Mouse (Mus musculus) gonadal fat pad, adult 2 months (tissue): Measurements from ENCODE around the gene Pdzd3. TPM values are rescaled to one million over a fixed set of nuclear protein-coding genes. Genes with fewer than 3 reads are reported as not detected.
"Not testable (repeated sequence)": the region's sequence is repeated elsewhere in the genome, so short reads cannot be mapped to it uniquely, and the experiment has no call there.

Experiments
- DNase-seq: peaks from one replicate; pipeline ENCODE4 v3.0.0-alpha.2; 2012; ENCODE audit warnings: low read depth
- polyA plus RNA-seq: library from polyadenylated mRNA; depleted of rRNA; stranded (reverse); fragments of >200 nt; gene quantifications from 2 replicates; pipeline ENCODE4 v1.2.3, GENCODE M21; 2012; rRNA removed

The Pdzd3 gene
- 1.4 and 2.3 TPM in 2 replicates for polyA plus RNA-seq

DNA sequence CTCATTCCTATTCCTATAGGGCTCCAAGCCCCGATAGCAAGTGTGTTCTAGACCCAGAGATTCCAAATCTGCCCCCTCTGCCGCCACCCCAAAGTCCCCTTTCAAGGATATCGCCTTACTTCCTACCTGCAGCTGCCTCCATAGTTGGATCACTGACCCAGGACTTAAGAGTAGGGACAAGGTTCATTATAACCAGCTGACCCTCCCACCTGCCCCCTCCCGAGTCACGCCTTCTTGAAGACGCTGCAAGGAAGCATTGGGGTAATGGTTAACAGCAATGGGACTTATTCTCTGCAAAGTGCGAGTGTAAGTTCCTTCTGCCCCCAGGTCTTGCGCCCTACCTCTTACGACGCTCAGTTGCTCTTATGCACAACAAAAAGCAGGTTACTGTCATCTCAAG, at the start of gene Pdzd3:
Pdzd3 (minus strand) TSS at position 158 of the 400 bp plus-strand sequence.
- no peak for DNase-seq

DNA sequence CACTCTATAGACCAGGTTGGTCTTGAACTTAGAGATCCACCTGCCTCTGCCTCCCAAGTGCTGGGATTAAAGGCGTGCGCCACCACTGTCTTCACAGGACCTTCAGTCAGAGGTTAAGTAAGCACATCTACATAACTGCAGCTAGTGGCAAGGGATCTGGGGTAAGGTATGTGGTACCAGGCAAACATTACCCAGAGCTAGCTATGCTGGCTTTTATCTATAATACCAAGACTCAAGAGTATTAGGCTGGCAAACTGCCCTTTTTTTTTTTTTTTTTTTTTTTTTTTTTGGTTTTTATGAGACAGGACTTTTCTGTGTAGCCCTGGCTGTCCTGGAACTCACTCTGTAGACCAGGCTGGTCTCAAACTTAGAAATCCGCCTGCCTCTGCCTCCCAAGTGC, 48.7 kb upstream of the Pdzd3 start:
- DNase-seq: not testable (repeated sequence)

DNA sequence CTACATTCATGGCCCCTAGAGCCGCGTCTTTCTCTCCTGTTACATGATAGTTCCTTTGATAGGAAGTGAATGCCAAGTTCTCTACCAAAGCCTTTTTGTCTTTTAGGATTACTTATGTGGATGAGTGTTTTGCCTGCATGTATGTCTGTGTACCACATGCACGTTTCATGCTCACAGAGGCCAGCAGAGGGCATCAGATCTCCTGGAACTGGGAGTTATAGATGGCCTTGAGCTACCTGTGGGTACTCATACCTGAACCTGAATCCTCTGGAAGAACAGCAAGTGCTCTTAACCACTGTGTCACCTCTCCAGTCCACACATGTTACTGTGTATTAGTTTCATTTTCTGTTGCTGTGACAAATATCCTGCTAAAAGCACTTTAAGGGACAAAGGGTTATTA, 41.2 kb upstream of the Pdzd3 start:
- DNase-seq: no peak

DNA sequence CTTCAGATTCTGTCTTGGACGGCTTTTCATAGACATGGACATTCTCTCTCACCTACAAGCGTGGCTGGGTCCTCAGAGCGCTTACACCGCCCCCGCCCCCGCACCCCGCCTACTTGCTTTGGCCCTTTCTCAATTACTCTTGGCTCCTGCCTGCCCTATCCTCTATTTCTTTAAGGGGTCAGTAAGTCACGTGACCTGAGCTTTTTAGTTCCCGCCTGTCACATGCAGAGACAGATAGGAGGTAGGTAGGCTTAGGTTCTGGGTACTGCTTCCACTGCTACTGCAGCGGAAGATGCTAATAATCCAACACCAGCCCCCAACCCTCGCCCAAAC, 37.7 kb upstream of the Pdzd3 start:
- DNase-seq: no peak

DNA sequence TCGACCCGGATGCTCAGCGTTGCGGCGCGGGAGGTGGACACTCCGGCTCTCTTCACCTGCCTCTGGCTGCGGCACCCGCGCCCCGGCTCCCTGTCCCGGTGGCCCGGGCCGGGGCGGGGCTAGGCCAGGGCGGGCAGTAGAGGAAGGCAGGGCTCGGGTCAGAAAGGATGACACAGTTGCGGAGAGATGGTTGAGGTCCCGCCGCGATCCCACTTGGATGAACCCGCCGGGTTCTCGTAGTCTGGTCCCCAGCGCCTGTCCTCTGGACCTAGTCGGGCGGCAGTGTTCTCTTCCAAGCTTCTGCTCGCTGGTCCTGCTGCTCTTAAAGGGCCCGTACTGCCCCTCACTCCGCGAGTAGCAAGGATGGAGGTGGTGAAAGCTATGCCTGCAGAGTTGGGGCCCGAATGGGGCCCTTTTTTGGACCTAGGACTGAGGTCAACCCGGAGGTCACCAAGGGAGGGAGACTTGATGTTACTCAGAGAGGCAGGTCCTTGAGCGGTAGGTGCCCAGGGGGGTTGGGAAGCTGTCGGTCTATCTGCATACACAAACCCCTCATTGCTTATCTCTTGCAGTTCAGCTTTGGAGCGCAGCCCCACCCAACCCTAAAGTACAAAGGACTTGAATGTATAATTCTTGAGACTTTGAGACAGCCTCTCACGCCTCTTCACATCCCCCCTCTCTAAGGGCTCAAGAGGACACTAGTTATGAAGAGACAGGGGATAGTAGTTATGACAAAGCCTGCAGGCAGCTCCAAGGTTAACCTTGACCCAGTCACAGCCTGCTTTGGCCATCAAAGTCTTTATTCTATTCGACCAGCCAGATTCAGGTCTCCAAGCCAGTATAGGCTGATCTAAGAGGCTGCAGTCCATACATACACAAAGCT, 37.0 kb upstream of the Pdzd3 start, which contains the start of gene Abcg4:
Abcg4 (minus strand) TSS at position 540 of the 883 bp plus-strand sequence.
- no peak for DNase-seq

DNA sequence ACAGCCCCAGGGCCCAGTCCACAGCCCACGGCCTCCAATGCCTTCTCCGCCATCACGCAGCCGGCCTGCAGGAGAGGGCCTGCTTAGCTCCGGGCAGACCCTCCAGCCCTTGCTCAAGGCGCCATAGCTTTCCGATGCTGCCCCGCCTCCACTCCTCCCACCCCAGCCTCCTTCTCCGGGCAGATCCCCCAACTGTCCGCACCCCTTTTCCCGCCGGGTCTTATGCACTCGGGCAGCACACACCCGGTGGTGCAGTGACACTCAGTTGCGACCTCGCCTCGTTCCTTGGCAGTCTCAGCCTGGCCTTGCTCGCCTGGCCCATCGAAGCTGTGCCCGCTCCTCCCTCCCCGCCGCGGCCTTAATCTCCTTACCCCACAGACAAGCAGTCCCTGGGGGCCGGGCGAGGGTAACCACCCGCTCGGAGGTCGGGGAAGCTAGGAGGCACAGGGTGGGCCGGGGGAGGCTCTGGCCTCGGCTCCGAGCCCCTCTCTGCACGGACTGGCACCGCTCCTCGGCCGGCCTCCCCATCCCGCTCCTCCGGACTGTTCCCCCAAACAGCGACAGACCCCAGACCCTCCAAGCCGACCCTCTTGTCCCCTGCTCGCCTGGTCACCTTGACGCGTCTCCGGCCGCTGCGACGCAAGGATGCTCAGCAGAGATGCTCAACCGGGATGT, 36.3 kb upstream of the Pdzd3 start:
- no peak for DNase-seq

DNA sequence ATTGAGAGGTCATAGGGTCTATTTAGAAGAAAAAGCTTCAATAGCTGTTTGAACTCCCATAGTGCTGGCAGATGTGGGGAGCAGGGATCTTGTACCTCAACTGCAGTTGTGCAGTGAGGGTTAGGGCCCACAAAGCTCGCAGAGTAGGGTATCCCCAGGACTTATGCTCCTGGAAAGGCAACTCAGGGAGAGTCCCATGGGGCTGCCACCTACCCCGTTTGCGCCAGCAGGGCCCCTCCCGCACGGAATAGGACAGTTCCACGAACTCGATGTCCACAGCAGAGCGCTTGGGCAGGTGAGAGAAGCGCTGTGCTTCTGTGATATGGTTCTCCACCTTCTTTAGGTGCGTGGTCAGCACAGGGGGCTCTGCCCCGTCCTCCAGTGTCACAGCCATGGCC, 35.7 kb upstream of the Pdzd3 start:
- DNase-seq: no peak

DNA sequence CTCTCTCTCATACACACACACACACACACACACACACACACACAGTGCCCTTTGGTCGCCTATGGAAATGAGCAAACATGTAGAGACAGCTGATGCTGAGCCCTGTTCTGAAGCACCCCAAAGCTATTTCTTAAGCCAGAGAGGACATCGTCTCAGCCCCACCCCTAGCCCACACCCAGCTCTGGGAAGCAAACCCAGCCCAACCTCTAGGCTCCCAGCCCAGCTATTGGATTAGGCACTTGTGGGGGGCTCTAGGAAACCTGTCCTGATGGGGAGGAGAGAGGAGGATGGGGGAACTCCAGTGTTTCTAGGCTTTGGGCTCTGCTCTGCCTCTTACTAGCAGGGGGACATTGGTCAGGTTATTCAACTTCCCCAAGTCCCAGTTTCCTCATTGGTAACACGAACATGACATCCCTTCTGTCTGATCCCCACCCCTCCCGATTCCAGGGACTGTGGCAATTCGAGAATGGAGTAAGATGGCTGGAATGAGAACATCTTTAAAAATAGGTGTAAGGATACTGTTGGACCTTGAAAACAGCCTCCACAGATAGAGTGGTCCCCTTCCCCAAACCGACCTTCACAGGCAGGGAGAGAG, 35.1 kb upstream of the Pdzd3 start:
- no peak for DNase-seq

DNA sequence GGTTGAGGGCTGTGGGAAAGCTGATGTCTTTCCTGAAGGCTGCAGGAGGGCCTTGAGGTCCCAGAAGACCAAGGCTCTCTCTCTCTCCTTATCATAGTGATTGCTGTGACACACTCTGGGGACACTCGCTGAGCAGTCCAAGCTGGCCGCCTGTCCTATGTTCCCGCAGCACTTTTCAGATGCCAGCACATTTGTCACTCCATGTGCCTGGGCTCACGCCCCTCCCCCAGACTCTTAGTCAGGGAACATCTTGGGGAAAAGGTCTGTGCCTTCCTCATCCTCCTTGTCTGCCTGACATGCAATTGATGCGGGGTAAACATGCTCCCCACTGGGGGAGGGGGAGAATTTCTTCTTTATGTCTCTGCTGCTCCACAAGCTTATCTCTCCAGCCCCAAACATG, 31.9 kb upstream of the Pdzd3 start:
- no peak for DNase-seq

DNA sequence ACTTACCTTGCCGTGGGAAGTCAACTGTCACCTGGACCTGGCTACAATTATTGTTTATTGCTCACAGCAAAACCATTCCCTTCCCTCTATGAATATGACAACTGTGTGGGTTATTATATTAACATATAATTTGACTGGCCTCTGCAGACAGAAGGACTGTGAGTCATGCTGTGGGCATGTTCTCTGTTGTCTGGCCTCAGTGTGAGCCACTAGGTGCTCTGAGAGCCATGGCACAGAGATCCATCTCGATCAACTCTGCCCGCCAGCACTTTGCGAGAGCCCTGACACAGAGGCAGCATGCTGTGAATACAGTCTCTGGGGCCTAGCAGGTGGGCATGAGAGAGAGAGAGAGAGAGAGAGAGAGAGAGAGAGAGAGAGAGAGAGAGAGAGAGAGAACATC, 18.7 kb upstream of the Pdzd3 start:
- no peak for DNase-seq

DNA sequence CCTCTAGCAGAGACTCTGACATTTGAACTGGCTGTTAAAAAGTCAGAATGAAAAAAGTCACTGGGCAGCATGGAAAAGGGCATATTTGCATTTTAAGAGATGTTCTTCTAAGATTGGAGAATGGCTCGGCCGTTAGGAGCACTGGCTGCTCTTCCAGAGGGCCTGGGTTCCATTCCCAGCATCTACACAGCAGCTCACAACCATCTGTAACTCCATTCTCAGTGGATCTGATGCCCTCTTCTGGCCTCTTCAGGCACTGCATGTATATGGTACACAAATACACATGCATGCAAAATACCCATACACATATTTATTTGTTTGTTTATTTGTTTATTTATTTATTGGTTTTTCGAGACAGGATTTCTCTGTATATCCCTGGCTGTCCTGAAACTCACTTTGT, 17.8 kb upstream of the Pdzd3 start:
- no peak for DNase-seq

DNA sequence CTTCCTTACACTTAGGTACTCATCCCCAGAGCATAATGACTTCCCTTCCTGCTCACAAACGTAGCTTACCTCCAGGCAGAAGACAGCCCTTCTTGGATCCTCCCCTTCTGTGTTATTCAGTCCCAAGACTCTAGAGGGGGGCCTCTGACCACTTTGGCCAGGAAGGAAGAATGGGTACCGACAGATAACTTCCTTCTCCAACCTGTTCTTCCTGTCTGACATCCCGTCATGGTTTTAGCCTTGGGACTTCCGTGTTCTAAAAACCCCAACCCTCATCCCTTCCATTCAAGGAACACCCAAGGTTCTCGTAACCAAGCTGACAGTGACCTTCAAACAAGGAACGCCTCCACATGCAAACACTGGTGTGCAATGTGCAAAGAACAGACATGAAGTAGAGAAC, 17.2 kb upstream of the Pdzd3 start, which contains the start of gene Nlrx1:
Nlrx1 (minus strand) TSS at position 168 of the 400 bp plus-strand sequence.
- peak; percentile 66 for DNase-seq

DNA sequence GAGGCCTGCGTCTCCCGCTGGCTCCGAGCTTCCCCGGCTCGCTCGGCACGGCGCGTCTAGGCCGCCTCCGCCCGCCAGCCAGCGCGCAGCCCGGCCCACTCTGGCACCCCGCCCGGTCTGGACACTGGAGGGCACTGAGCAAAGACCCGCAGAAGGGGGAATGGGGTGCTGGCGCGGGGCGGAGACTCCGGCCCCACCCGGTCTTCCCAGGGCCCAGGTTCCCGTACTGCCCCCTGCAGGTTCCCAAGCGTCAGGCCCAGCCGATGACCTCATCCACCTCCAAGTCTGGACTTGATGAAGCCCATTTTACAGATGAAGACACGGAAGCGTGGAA, 16.7 kb upstream of the Pdzd3 start:
- DNase-seq: no peak

DNA sequence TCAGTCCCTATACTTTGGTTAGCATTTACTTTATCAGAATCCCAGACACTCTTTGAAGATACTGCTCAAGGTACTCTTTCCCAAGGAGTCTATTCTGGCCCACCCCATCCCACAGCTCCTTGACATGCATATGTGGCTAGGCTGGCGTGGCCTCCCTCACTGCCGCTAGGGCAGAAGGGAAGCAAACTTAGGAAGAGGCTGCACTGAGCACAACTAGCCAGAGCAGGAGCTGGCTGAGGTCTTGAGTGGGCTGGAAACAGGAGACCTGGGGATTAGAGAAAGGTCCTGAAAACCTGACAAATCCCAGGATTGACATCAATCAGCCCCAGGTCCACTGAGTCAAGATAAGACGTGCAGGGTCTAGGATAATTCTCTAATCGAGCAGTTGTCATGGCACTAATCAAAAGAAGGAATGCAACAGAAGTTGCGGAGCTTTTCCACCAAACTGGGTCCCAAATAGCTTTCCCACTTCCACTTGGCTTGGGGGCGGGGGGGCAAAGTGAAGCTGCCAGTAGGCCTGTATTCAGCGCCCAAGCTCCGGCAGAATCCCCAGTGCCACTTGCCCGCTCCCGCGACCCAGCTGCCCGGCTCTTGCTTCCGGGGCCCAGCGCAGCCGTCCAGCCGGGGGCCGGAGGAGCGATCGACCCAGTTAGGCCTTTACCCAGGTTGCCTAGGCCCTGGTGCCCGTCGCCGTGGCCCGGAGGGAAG, 16.2 kb upstream of the Pdzd3 start:
- no peak for DNase-seq

DNA sequence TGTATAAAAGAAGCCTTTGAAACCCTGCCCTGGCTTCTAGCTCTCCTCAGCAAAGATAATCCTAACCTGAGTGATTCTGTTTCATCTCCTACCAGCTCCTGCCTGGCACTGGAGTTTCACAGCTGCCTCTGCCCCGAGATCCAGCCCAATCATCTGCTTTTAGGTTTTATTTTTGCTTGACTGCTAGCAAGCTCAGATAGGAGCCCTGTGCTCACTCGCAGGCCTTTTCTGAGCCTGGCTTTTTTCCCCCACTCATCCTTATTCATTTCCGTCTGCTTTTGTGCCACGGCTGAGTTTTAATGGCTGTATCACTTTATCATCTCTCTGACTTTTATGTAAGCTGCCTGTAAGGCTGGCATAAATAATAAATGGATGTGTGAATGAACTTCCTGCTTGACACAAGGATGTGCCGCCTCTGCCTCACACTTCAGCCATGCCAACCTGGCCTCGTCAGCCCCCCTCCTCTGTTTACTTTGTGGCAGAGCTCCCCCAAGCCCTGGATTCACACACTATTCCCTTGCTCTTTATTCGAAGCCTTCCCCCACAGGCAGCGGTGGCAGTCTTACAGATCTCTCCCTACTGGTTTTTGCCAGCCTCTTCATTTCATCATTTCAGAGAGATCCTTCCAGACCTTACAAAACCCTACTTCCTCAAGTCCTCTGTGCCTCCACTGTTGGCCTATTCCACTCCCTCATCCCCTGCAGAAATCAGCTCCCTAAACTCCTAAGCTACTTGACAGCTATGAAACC, 15.4 kb upstream of the Pdzd3 start:
- DNase-seq: no peak

DNA sequence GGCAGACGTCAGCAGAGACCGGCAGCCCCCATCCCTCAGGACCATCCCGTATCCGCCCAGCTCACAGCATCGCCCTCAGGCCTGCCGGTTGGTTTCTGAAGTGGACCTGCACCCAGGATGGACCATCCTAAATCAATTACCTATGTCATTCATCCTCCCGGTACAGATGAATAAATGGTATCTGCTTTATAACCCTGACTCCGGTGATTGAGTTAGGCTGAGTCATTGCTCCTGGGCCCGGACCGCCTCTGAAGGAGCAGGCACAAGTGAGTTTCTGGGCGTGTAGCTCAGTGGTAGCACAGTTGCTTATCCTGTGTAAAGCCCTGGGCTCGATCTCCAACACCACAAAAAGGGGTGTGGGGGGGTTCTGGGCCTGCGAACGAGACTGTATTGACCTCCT, 10.1 kb upstream of the Pdzd3 start:
- DNase-seq: no peak

DNA sequence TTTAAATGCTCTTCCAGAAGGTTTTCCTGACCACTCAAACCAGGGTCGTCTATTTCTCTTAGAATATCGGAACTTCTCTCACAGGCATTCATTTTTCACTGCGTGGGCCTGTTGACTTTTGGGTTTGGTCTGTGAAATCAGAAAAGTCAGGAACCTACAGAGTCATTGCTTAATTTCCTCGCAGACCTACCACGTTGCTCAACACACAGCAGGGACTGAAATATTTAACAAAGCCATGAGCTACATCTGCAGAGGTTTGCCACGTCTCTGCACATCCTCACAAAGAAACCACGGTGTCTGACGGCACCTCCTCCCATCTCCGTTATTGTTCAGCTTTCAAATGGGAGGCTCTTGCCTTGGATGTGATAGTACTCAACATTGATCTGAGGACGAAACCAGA, 7.7 kb upstream of the Pdzd3 start:
- no peak for DNase-seq

DNA sequence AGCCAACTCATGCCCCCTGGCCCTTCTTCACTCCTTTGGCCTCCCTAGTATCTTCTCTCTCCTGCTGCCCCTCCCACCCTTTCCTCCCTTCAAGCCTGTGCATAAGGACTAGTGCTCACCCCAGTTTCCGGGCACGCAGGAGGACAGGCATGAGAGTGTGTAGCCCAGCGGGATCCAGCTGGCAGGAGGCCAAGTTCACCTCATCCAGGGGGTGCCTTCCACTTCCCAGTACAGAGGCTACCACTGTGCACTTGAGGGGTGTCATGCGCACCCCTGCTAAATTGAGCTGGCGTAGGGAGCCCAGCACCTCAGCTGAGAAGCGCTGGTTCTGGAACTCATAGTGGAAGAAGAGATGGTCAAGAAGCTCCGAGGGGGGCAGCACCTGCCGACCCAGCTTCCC, 4.9 kb upstream of the Pdzd3 start:
- no peak for DNase-seq

DNA sequence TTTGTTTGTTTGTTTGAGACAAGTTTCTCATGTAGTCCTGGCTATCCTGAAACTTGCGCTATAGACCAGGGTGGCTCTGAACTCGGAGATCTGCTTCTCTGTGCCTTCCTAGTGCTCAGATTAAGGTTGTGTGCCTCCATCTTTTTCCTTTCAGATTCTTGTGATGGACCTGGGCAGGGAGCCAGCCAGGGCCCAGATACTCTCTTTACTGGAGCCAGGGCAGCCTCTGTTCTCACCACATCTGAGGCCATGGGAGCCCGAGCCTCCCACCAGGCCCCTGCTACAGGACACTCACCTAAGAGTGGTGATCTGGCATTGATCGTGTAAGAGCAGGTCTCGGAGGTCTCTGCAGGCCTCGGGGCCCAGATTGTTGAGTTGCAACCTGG, 3.9 kb upstream of the Pdzd3 start:
- DNase-seq: no peak

DNA sequence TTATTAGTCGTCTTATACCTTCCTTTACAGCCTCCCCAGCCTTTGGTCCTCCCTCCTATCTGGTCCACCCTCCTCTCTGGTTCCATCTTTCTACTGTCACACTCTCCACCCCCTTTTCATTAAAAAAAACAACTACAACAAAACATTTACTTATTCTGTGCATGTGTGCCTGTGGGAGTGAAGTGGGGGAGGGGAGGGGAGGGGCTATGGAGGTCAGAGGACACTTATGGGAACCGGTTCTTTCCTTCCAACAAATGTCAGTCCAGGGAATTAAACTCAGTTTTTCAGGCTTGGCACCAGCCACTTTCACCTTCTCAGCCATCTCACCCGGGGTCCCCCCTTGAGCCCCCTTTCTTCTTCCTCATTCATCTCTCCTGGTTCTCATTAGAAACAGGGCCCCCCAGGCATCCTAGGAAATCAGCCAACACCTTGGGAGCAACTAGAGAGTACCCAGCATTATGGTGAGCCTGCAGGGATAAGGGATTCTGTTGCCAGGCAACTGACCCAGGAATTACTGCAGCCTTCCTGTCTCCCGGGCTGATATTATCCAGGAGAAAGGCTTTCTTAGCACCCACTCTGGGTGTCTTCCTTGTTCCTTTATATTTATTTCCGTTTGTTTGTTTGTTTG, 3.4 kb upstream of the Pdzd3 start:
- no peak for DNase-seq

DNA sequence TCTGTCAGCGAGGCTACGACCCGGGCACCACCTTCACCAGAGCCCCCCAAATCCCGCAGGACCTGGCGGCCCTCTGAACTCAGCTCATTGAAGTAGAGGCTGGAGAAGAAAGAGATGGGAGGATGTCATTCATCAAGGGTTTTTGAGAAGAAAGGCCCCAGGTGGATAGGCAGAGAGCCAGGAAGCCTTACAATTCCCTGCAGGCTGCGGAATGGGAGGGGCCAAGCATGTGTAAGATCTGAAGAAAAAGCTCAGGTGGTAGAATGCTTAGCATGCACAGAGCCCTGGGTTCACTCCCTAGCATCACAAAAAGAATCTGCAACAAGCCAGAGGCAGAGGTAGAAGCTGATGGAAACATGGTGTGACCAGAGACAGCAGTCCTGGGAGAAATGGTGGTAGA, 2.2 kb upstream of the Pdzd3 start:
- DNase-seq: no peak
